Mouse (Mus musculus): Measurements from ENCODE around the gene 2610528A11Rik.

DNA sequence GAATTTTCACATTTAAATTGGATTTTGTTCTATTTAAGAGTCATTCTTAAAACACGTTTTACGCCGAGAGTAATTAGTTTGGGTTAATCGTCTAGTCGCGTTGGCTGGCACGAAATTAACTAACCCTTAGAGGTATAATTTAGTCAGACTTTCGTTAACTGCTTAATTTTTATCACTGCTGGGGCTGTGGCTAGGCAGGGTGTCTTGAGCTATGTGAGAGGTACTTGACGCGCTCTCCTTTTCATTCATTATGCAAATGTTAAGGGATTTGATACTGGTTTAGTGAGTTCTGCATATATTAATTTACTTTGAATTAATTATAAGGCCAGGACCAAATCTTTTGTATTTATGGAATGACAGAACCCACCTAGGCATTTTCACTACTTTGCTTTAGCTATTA is 21.8 kb upstream of the 2610528A11Rik start:
- no peak for TF ChIP-seq CTCF (IDR thresholded peaks at IDR 0.05; ENCODE audit: low read depth, low read length)
- no peak for TF ChIP-seq POLR2A (IDR thresholded peaks at IDR 0.05; ENCODE audit: extremely low read depth, insufficient read depth, low read length)

Data from liver, adult 2 months (tissue).